Mouse (Mus musculus) kidney, adult 2 months (tissue): ENCODE measurements around the gene Olfr24. TPM values are rescaled to one million over a fixed set of nuclear protein-coding genes. Genes with fewer than 3 reads are reported as not detected.

Experiments used
- DNase-seq: peaks from one replicate; pipeline ENCODE4 v3.0.0; 2021
- H3K27ac ChIP-seq: fragments of 200-500 bp; 2 replicates; pipeline ENCODE4 v1.5.1; 2012; ENCODE audit warnings: low read depth, low read length, control low read depth, inconsistent platforms; ENCODE audit not compliant: insufficient read depth
- H3K27me3 ChIP-seq: fragments of 200-500 bp; replicated peaks from 2 replicates; pipeline ENCODE4 v1.6.1; 2012; ENCODE audit warnings: mild to moderate bottlenecking, moderate library complexity, low read length, inconsistent platforms; ENCODE audit not compliant: control insufficient read depth, insufficient read depth
- H3K36me3 ChIP-seq: fragments of 200-500 bp; 2 replicates; pipeline ENCODE4 v1.6.1; 2012; ENCODE audit warnings: mild to moderate bottlenecking, moderate library complexity, low read length, inconsistent platforms; ENCODE audit not compliant: control insufficient read depth, insufficient read depth
- H3K4me1 ChIP-seq: fragments of 200-500 bp; 2 replicates; pipeline ENCODE4 v1.6.1; 2011; ENCODE audit warnings: low read length; ENCODE audit not compliant: control insufficient read depth, insufficient read depth
- H3K4me3 ChIP-seq: fragments of 200-500 bp; 2 replicates; pipeline ENCODE4 v1.5.1; 2011; ENCODE audit warnings: mild to moderate bottlenecking, low read depth, low read length, control low read depth; ENCODE audit not compliant: insufficient read depth
- CTCF ChIP-seq: fragments of 200-500 bp; conservative IDR thresholded peaks from 2 replicates; pipeline ENCODE4 v1.5.1; 2011; ENCODE audit warnings: low read depth, mild to moderate bottlenecking, control low read depth, low read length, moderate library complexity, mixed read lengths; ENCODE audit not compliant: insufficient read depth, insufficient read length
- POLR2A ChIP-seq: fragments of 200-500 bp; IDR thresholded peaks from one replicate; pipeline ENCODE4 v1.6.1; 2011; ENCODE audit warnings: low read depth, low read length, control low read depth
- WGBS: fragments of 180-500 bp; shearing (Covaris S2); methylation state at CpG from one replicate; pipeline ENCODE4 v1.1.7; 2018; 5-methylcytosine and 5-hydroxymethylcytosine counted together
- polyA plus RNA-seq: library from polyadenylated mRNA; depleted of rRNA; stranded (reverse); fragments of >200 nt; gene quantifications from 2 replicates; pipeline ENCODE4 v1.2.3, GENCODE M21; 2012; rRNA removed

Olfr24 gene
- polyA plus RNA-seq, 1 experiment, result not detected

- Histone ChIP-seq H3K27ac (no peak overlapping the region), H3K27me3 (no peaks in the 10 kb centered on the region), H3K4me1 (no peaks in the 10 kb centered on the region), H3K36me3 (no peaks in the 10 kb centered on the region), H3K4me3 (no peak overlapping the region)
- 18% methylated on average over 6 of the region's 6 CpGs for WGBS
- DNase-seq, result no peak
- TF ChIP-seq CTCF (no peak), POLR2A (no peak)
Measured at GRCm38 (mm10) chr9:18721931-18722711, 41.7 kb downstream of the Olfr24 start.

GRCm38 (mm10) chr9:18721011-18721410 lies 42.8 kb downstream of the Olfr24 start:
- Histone ChIP-seq H3K4me1 (no peaks in the 10 kb centered on the region), H3K4me3 (no peak overlapping the region), H3K27ac (no peak overlapping the region), H3K36me3 (no peaks in the 10 kb centered on the region), H3K27me3 (no peaks in the 10 kb centered on the region)
- no peak for TF ChIP-seq CTCF
- TF ChIP-seq POLR2A, result no peak
- no peak for DNase-seq
- 43% methylated on average over 2 of the region's 2 CpGs for WGBS

DNA sequence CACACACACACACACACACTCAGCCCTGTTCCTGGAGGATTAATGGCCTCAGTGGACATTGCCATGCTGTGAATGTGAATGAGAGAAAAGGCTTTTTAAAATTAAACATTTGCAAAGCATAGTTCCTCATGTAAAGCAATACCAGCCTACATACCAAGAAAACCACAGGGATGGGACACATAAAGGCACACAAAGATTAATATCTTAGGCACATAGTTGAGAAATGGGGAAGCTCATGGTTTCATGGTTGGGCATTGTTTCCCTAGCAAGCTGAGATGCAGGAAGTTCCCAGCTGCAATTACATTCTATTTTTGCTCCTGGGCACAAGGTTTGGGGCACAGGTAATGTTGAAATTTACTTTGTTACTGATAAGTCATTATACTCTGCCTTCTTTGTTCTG lies 58.2 kb downstream of the Olfr24 start:
- Histone ChIP-seq H3K27ac (no peak overlapping the region), H3K4me1 (no peaks in the 10 kb centered on the region), H3K36me3 (no peaks in the 10 kb centered on the region), H3K27me3 (no peaks in the 10 kb centered on the region), H3K4me3 (no peak overlapping the region)
- no peak for TF ChIP-seq CTCF
- TF ChIP-seq POLR2A, result no peak
- no peak for DNase-seq

Other genes starting within 250 kb of the Olfr24 start
- 0.09 and 0.12 TPM in 2 replicates for gene Muc16, start 89.5 kb downstream of the Olfr24 start, polyA plus RNA-seq
- not detected in 2 replicates for gene Olfr828, start 55.5 kb upstream of the Olfr24 start, polyA plus RNA-seq
- not detected in 2 replicates for gene Olfr829, start 90.9 kb upstream of the Olfr24 start, polyA plus RNA-seq
- gene Olfr830, start 110.7 kb upstream of the Olfr24 start, polyA plus RNA-seq, result not detected in 2 replicates
- not detected in 2 replicates for gene Olfr832, start 173.1 kb upstream of the Olfr24 start, polyA plus RNA-seq
- gene Olfr834, start 224.0 kb upstream of the Olfr24 start, polyA plus RNA-seq, result not detected in 2 replicates